Mouse (Mus musculus) midbrain, embryonic 13.5 days (tissue): ENCODE measurements around the gene Mettl8. TPM values are rescaled to one million over a fixed set of nuclear protein-coding genes. Genes with fewer than 3 reads are reported as not detected.

ENCODE experiments used
- ATAC-seq: fragments of 200-750 bp; cut with Nextera tagmentation; 2 replicates; pipeline ENCODE4 v1.8.0; 2017; ENCODE audit warnings: mild to moderate bottlenecking, moderate TSS enrichment, moderate library complexity
- H3K27ac ChIP-seq: fragments of 300-500 bp; sonication (generic); 2 replicates; pipeline ENCODE4 v1.5.1; 2015; ENCODE audit warnings: inconsistent platforms, mild to moderate bottlenecking, moderate library complexity
- H3K27me3 ChIP-seq: fragments of 300-500 bp; sonication (generic); 2 replicates; pipeline ENCODE4 v1.6.1; 2015; ENCODE audit warnings: mild to moderate bottlenecking, inconsistent platforms
- H3K36me3 ChIP-seq: fragments of 300-500 bp; sonication (generic); 2 replicates; pipeline ENCODE4 v1.6.1; 2015; ENCODE audit warnings: mild to moderate bottlenecking, inconsistent platforms
- H3K4me1 ChIP-seq: fragments of 300-500 bp; sonication (generic); replicated peaks from 2 replicates; pipeline ENCODE4 v1.6.1; 2015; ENCODE audit warnings: inconsistent platforms
- H3K4me2 ChIP-seq: fragments of 300-500 bp; sonication (generic); replicated peaks from 2 replicates; pipeline ENCODE4 v1.6.1; 2015; ENCODE audit warnings: moderate library complexity, mild to moderate bottlenecking, inconsistent platforms
- H3K4me3 ChIP-seq: fragments of 300-500 bp; sonication (generic); replicated peaks from 2 replicates; pipeline ENCODE4 v1.5.1; 2015; ENCODE audit warnings: mild to moderate bottlenecking, inconsistent platforms
- H3K9ac ChIP-seq: fragments of 300-500 bp; sonication (generic); replicated peaks from 2 replicates; pipeline ENCODE4 v1.6.1; 2015; ENCODE audit warnings: mild to moderate bottlenecking, inconsistent platforms
- H3K9me3 ChIP-seq: fragments of 300-500 bp; sonication (generic); 2 replicates; pipeline ENCODE4 v1.6.1; 2016; ENCODE audit warnings: mild to moderate bottlenecking, inconsistent platforms
- WGBS: fragments of 180-500 bp; shearing (Covaris S2); methylation state at CpG from one replicate; pipeline ENCODE4 v1.1.7; 2015; 5-methylcytosine and 5-hydroxymethylcytosine counted together
- polyA plus RNA-seq: library from polyadenylated mRNA; unstranded; fragments of >200 nt; fragmentation: Nextera tagmentation; extraction: Ambion mirVana; gene quantifications from 2 replicates; pipeline ENCODE4 v1.2.1, GENCODE M21; 2015

The Mettl8 gene
- polyA plus RNA-seq, 1 experiment from 2014 or later = 15.8 TPM

- ATAC-seq = no peak
- H3K36me3 ChIP-seq = no peaks in the 10 kb centered on the region
- H3K9ac ChIP-seq = no peak overlapping the region
- 84% methylated on average over 2 of the region's 2 CpGs for WGBS
- no peaks in the 10 kb centered on the region for H3K9me3 ChIP-seq
- H3K27me3 ChIP-seq = no peaks in the 10 kb centered on the region
- peaks cover 40% of the 10 kb centered on the region for H3K4me1 ChIP-seq
- H3K27ac ChIP-seq = no peak overlapping the region
- no peak overlapping the region for H3K4me3 ChIP-seq
- no peak overlapping the region for H3K4me2 ChIP-seq
Observed at GRCm38 (mm10) chr2:71030663-71031062, 24.7 kb downstream of the Mettl8 start.

GRCm38 (mm10) chr2:71027631-71028030 lies 27.8 kb downstream of the Mettl8 start:
- Histone ChIP-seq H3K27ac (no peak overlapping the region), H3K4me3 (no peak overlapping the region), H3K9ac (no peak overlapping the region), H3K9me3 (no peaks in the 10 kb centered on the region), H3K36me3 (no peaks in the 10 kb centered on the region), H3K4me2 (no peak overlapping the region), H3K4me1 (peaks cover 11% of the 10 kb centered on the region), H3K27me3 (no peaks in the 10 kb centered on the region)
- ATAC-seq = no peak
- WGBS = 98% methylated on average over 9 of the region's 9 CpGs

GRCm38 (mm10) chr2:71026787-71027186 lies 28.6 kb downstream of the Mettl8 start:
- H3K4me2 ChIP-seq = no peak overlapping the region
- no peaks in the 10 kb centered on the region for H3K36me3 ChIP-seq
- 0 out of 2 replicates have a peak, but pooled peaks have one; percentile 20 for ATAC-seq
- no peak overlapping the region for H3K27ac ChIP-seq
- no peaks in the 10 kb centered on the region for H3K27me3 ChIP-seq
- H3K4me1 ChIP-seq = peaks cover 9% of the 10 kb centered on the region
- H3K9ac ChIP-seq = no peak overlapping the region
- no peaks in the 10 kb centered on the region for H3K9me3 ChIP-seq
- WGBS = 36% methylated on average over 5 of the region's 5 CpGs
- no peak overlapping the region for H3K4me3 ChIP-seq

- WGBS = 66% methylated on average over 12 of the region's 12 CpGs
- Histone ChIP-seq H3K9ac (no peak overlapping the region), H3K27ac (no peak overlapping the region), H3K4me1 (peaks cover 10% of the 10 kb centered on the region), H3K4me3 (no peak overlapping the region), H3K9me3 (no peaks in the 10 kb centered on the region), H3K27me3 (no peaks in the 10 kb centered on the region), H3K4me2 (no peak overlapping the region), H3K36me3 (no peaks in the 10 kb centered on the region)
- no peak for ATAC-seq
Observed at GRCm38 (mm10) chr2:71025576-71026315, 29.6 kb downstream of the Mettl8 start.

- H3K27me3 ChIP-seq = no peaks in the 10 kb centered on the region
- ATAC-seq = no peak
- no peak overlapping the region for H3K4me2 ChIP-seq
- H3K9ac ChIP-seq = no peak overlapping the region
- WGBS = 93% methylated on average over 6 of the region's 6 CpGs
- no peak overlapping the region for H3K4me3 ChIP-seq
- H3K27ac ChIP-seq = no peak overlapping the region
- peaks cover 21% of the 10 kb centered on the region for H3K4me1 ChIP-seq
- no peaks in the 10 kb centered on the region for H3K36me3 ChIP-seq
- H3K9me3 ChIP-seq = no peaks in the 10 kb centered on the region
Observed at GRCm38 (mm10) chr2:71023986-71024385, 31.4 kb downstream of the Mettl8 start.

- H3K4me2 ChIP-seq = no peak overlapping the region
- H3K4me1 ChIP-seq = peaks cover 21% of the 10 kb centered on the region
- no peaks in the 10 kb centered on the region for H3K36me3 ChIP-seq
- ATAC-seq = no peak
- no peak overlapping the region for H3K4me3 ChIP-seq
- H3K27ac ChIP-seq = no peak overlapping the region
- no peaks in the 10 kb centered on the region for H3K27me3 ChIP-seq
- no peak overlapping the region for H3K9ac ChIP-seq
- H3K9me3 ChIP-seq = no peaks in the 10 kb centered on the region
- WGBS = 96% methylated on average over 6 of the region's 6 CpGs
Observed at GRCm38 (mm10) chr2:71022991-71023390, 32.4 kb downstream of the Mettl8 start.

- Histone ChIP-seq H3K4me3 (no peak overlapping the region), H3K9me3 (no peaks in the 10 kb centered on the region), H3K36me3 (no peaks in the 10 kb centered on the region), H3K4me1 (peaks cover 21% of the 10 kb centered on the region), H3K9ac (no peak overlapping the region), H3K27ac (no peak overlapping the region), H3K27me3 (no peaks in the 10 kb centered on the region), H3K4me2 (no peak overlapping the region)
- ATAC-seq = no peak
- WGBS = 91% methylated on average over 8 of the region's 8 CpGs
Observed at GRCm38 (mm10) chr2:71020674-71021073, 34.7 kb downstream of the Mettl8 start.

- Histone ChIP-seq H3K4me2 (no peak overlapping the region), H3K27me3 (no peaks in the 10 kb centered on the region), H3K9me3 (no peaks in the 10 kb centered on the region), H3K27ac (peak overlapping the region; percentile 51; the same call in 1 of the 2 replicates), H3K36me3 (no peaks in the 10 kb centered on the region), H3K4me1 (peaks cover 21% of the 10 kb centered on the region), H3K9ac (no peak overlapping the region; the same call in 1 of the 2 replicates), H3K4me3 (no peak overlapping the region)
- 54% methylated on average over 8 of the region's 8 CpGs for WGBS
- peak; percentile 55; the same call in 1 of the 2 replicates for ATAC-seq
Observed at GRCm38 (mm10) chr2:71019704-71020375, 35.5 kb downstream of the Mettl8 start.

- no peaks in the 10 kb centered on the region for H3K36me3 ChIP-seq
- no peak overlapping the region for H3K9ac ChIP-seq
- no peak overlapping the region; the same call in 1 of the 2 replicates for H3K27ac ChIP-seq
- ATAC-seq = 0 out of 2 replicates have a peak, but pooled peaks have one; percentile 34
- no peak overlapping the region for H3K4me3 ChIP-seq
- peaks cover 21% of the 10 kb centered on the region for H3K4me1 ChIP-seq
- no peak overlapping the region for H3K4me2 ChIP-seq
- H3K9me3 ChIP-seq = no peaks in the 10 kb centered on the region
- H3K27me3 ChIP-seq = no peaks in the 10 kb centered on the region
- 53% methylated on average over 9 of the region's 9 CpGs for WGBS
Observed at GRCm38 (mm10) chr2:71019277-71019676, 36.1 kb downstream of the Mettl8 start.

- Histone ChIP-seq H3K27ac (no peak overlapping the region), H3K9ac (no peak overlapping the region), H3K27me3 (no peaks in the 10 kb centered on the region), H3K9me3 (no peaks in the 10 kb centered on the region), H3K4me1 (no peaks in the 10 kb centered on the region), H3K4me3 (no peak overlapping the region), H3K4me2 (no peak overlapping the region), H3K36me3 (no peaks in the 10 kb centered on the region)
- ATAC-seq = no peak
- WGBS = 96% methylated on average over 7 of the region's 7 CpGs
Observed at GRCm38 (mm10) chr2:71013521-71013920, 41.9 kb downstream of the Mettl8 start.

- H3K27me3 ChIP-seq = no peaks in the 10 kb centered on the region
- ATAC-seq = no peak
- no peak overlapping the region for H3K27ac ChIP-seq
- no peaks in the 10 kb centered on the region for H3K4me1 ChIP-seq
- H3K4me2 ChIP-seq = no peak overlapping the region
- no peak overlapping the region for H3K4me3 ChIP-seq
- H3K36me3 ChIP-seq = no peaks in the 10 kb centered on the region
- 100% methylated on average over 1 of the region's 1 CpGs for WGBS
- H3K9me3 ChIP-seq = no peaks in the 10 kb centered on the region
- H3K9ac ChIP-seq = no peak overlapping the region
Observed at GRCm38 (mm10) chr2:71011816-71012215, 43.6 kb downstream of the Mettl8 start.

GRCm38 (mm10) chr2:71004354-71004753 lies 51.0 kb downstream of the Mettl8 start:
- Histone ChIP-seq H3K27ac (no peak overlapping the region), H3K9ac (no peak overlapping the region), H3K4me1 (no peaks in the 10 kb centered on the region), H3K27me3 (no peaks in the 10 kb centered on the region), H3K9me3 (no peaks in the 10 kb centered on the region), H3K4me3 (no peak overlapping the region), H3K36me3 (no peaks in the 10 kb centered on the region), H3K4me2 (no peak overlapping the region)
- WGBS = 83% methylated on average over 4 of the region's 4 CpGs
- ATAC-seq = no peak
